Mouse (Mus musculus): ENCODE measurements at regions not wholly inside any gene's neighbourhood (a gene's known extent, or its start where the extent isn't known, plus 50 kb on each side); places are given as distances from the start of the nearest gene placed in this dataset.

DNA sequence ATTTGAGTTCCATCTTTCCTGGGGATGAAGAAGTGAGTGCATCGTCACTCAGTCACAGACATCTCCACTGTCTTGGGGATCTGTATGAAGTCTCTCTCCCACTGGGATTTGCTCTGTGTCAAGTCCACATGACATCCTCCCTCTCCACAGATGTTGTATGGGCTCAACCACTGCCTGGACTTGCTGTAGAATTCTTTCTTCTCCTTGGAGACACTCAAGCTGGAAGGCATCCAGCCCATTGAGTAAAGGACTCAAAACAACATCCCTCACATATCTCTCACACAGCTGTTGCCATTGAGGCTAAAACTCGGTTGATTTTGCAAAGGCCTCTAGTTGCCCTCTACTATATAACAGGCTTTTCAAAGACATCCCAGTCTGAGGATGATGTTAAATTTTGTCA, 71.0 kb upstream of the Rxfp2 start:
- Histone ChIP-seq H3K27me3 (no peaks in the 10 kb centered on the region), H3K27ac (replicated peaks) (no peak overlapping the region), H3K9ac (no peak overlapping the region), H3K9me3 (replicated peaks) (no peaks in the 10 kb centered on the region), H3K36me3 (no peaks in the 10 kb centered on the region), H3K4me1 (no peaks in the 10 kb centered on the region), H3K4me2 (replicated peaks) (no peak overlapping the region), H3K4me3 (replicated peaks) (no peak overlapping the region)
- WGBS: 60% methylated on average over 2 of the region's 2 CpGs
- no peak for ATAC-seq (ENCODE audit: insufficient number of reproducible peaks, low FRiP score, low TSS enrichment, low read depth)

DNA sequence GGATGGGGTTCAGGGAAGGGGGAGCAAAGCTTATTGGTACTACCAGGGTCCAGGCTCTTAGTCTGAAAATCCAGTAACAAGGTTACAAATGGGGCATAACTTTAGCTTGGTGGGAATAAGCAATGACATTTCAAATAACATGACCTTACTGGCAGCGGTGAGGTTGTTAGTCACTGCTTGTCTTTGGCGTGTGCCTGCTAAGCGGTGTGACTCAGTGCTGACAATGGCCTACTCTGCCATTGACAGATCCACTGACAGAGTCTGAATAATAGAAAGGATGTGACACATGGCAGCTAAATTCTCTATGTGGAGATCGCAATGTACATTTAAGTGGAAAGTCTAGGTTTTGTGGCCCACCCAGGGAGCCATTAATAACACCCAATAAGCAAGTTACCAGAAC, 61.5 kb upstream of the Rxfp2 start:
- WGBS: 83% methylated on average over 4 of the region's 4 CpGs
- H3K27ac ChIP-seq (replicated peaks): no peak overlapping the region

DNA sequence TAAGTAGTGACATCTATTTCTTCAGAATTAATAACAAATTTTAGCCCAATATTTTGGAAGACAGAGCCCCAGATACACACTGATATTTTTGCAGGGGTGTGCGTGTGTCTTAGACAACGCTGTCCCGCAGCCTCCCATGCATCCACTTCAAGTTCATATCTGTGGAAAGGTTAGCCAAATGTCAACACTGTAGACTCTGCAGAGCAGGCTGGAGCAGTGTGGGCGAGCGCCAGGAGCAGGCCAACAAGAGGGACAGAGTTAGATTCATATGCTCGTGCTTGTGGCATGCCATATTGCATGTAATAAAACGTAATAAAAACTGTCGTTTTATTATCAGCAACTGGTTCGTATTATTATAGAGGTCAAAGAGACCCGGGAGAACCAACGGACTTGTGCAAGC, 57.3 kb upstream of the Rxfp2 start:
- no peak overlapping the region for H3K4me3 ChIP-seq (replicated peaks)
- H3K4me1 ChIP-seq: 0 out of 2 replicates have a peak, but pooled peaks cover 4% of the 10 kb centered on the region
- no peak overlapping the region for H3K4me2 ChIP-seq (replicated peaks)
- no peak for ATAC-seq (ENCODE audit: insufficient number of reproducible peaks, low FRiP score, low TSS enrichment, low read depth)
- WGBS: 76% methylated on average over 11 of the region's 11 CpGs
- H3K27me3 ChIP-seq: no peaks in the 10 kb centered on the region
- no peak overlapping the region for H3K9ac ChIP-seq
- no peaks in the 10 kb centered on the region for H3K36me3 ChIP-seq
- no peaks in the 10 kb centered on the region for H3K9me3 ChIP-seq (replicated peaks)
- H3K27ac ChIP-seq (replicated peaks): no peak overlapping the region

More for the DNA sequence above, 61.5 kb upstream of the Rxfp2 start:
- Histone ChIP-seq H3K27me3 (no peaks in the 10 kb centered on the region), H3K9ac (no peak overlapping the region), H3K9me3 (replicated peaks) (no peaks in the 10 kb centered on the region), H3K36me3 (no peaks in the 10 kb centered on the region), H3K4me2 (replicated peaks) (no peak overlapping the region), H3K4me1 (no peaks in the 10 kb centered on the region), H3K4me3 (replicated peaks) (no peak overlapping the region)
- no peak for ATAC-seq (ENCODE audit: insufficient number of reproducible peaks, low FRiP score, low TSS enrichment, low read depth)

- WGBS: 20% methylated on average over 13 of the region's 13 CpGs
- H3K4me2 ChIP-seq (replicated peaks): peak overlapping the region; percentile 12; the same call in 1 of the 2 replicates
Observed at GRCm38 (mm10) chr5:149964748-149965147, 53.7 kb upstream of the Rxfp2 start.

More at GRCm38 (mm10) chr5:149964748-149965147, 53.7 kb upstream of the Rxfp2 start:
- Histone ChIP-seq H3K36me3 (no peaks in the 10 kb centered on the region), H3K4me1 (0 out of 2 replicates have a peak, but pooled peaks cover 4% of the 10 kb centered on the region), H3K27me3 (no peaks in the 10 kb centered on the region), H3K9me3 (replicated peaks) (no peaks in the 10 kb centered on the region), H3K27ac (replicated peaks) (no peak overlapping the region), H3K4me3 (replicated peaks) (no peak overlapping the region), H3K9ac (no peak overlapping the region)
- ATAC-seq (ENCODE audit: insufficient number of reproducible peaks, low FRiP score, low TSS enrichment, low read depth): no peak
